Mouse (Mus musculus) cerebellum, adult 2 months (tissue): ENCODE results near the gene Lrfn4.
"Not testable (repeated sequence)": the region's sequence is repeated elsewhere in the genome, so short reads cannot be mapped to it uniquely, and the experiment has no call there.

Experiments used
- CTCF ChIP-seq: fragments of 200-500 bp; IDR thresholded peaks from 2 replicates; pipeline ENCODE4 v1.5.1; 2011; ENCODE audit warnings: low read depth, mild to moderate bottlenecking, control low read depth, low read length, moderate library complexity, borderline replicate concordance; ENCODE audit not compliant: insufficient read depth
- POLR2A ChIP-seq: fragments of 200-500 bp; IDR thresholded peaks from 2 replicates; pipeline ENCODE4 v1.6.1; 2011; ENCODE audit warnings: low read length, control low read depth, borderline replicate concordance; ENCODE audit not compliant: insufficient read depth

DNA sequence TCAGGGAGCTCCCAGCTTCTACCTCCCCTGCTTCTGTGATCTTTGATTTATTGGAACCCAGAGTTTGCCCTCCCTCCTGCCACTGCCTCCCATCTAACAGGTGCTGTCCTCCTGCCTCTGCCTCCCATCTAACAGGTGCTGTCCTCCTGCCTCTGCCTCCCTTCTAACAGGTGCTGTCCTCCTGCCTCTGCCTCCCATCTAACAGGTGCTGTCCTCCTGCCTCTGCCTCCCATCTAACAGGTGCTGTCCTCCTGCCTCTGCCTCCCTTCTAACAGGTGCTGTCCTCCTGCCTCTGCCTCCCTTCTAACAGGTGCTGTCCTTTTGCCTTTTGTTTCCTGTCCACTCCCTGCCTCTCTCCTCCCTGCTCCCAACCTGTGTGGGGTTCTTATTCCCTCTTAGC lies 28.7 kb downstream of the Lrfn4 start:
- not testable (repeated sequence) for TF ChIP-seq CTCF, POLR2A
